Mouse (Mus musculus) ES-Bruce4 (cell line): Measurements from ENCODE around the gene Tmem81. TPM values are rescaled to one million over a fixed set of nuclear protein-coding genes. Genes with fewer than 3 reads are reported as not detected.

Source experiments
- H3K27ac ChIP-seq: 2 replicates; pipeline ENCODE4 v1.5.1; 2012; ENCODE audit warnings: low read length, inconsistent platforms; ENCODE audit not compliant: insufficient read depth
- H3K27me3 ChIP-seq: 2 replicates; pipeline ENCODE4 v1.6.1; 2012; ENCODE audit warnings: mild to moderate bottlenecking, low read length, inconsistent platforms; ENCODE audit not compliant: control insufficient read depth, poor library complexity, insufficient read depth, severe bottlenecking
- H3K36me3 ChIP-seq: 2 replicates; pipeline ENCODE4 v1.6.1; 2012; ENCODE audit warnings: inconsistent platforms, mild to moderate bottlenecking, low read length, moderate library complexity; ENCODE audit not compliant: control insufficient read depth, poor library complexity, insufficient read depth, severe bottlenecking
- H3K4me1 ChIP-seq: one replicate; pipeline ENCODE4 v1.8.1; 2011; ENCODE audit warnings: low read length; ENCODE audit not compliant: control insufficient read depth, insufficient read depth
- H3K4me3 ChIP-seq: 2 replicates; pipeline ENCODE4 v1.5.1; 2011; ENCODE audit warnings: low read depth, mild to moderate bottlenecking, low read length
- H3K9ac ChIP-seq: 2 replicates; pipeline ENCODE4 v1.6.1; 2012; ENCODE audit warnings: low read depth, mild to moderate bottlenecking, inconsistent platforms; ENCODE audit not compliant: poor library complexity, severe bottlenecking
- H3K9me3 ChIP-seq: replicated peaks from 2 replicates; pipeline ENCODE4 v1.6.1; 2012; ENCODE audit warnings: mild to moderate bottlenecking, low read length, inconsistent platforms; ENCODE audit not compliant: control insufficient read depth, poor library complexity, insufficient read depth, severe bottlenecking
- CTCF ChIP-seq: IDR thresholded peaks from one replicate; pipeline ENCODE4 v1.8.1; 2011; ENCODE audit warnings: low read depth, low read length
- EP300 ChIP-seq: IDR thresholded peaks from 2 replicates; pipeline ENCODE4 v1.6.1; 2011; ENCODE audit warnings: low read depth, low read length; ENCODE audit not compliant: insufficient read depth
- POLR2A ChIP-seq: IDR thresholded peaks from one replicate; pipeline ENCODE4 v1.8.1; 2011; ENCODE audit warnings: low read length; ENCODE audit not compliant: insufficient read depth
- polyA plus RNA-seq: library from polyadenylated mRNA; stranded (reverse); fragments of >200 nt; gene quantifications from 2 replicates; pipeline ENCODE4 v1.2.4, GENCODE M21; 2011; ENCODE audit warnings: low read depth; ENCODE audit not compliant: missing spikeins, insufficient read depth, insufficient read length

Gene Tmem81
- polyA plus RNA-seq, 1 experiment = 10.1 TPM

- TF ChIP-seq EP300 (no peak), POLR2A (no peak), CTCF (no peak)
Measured at GRCm38 (mm10) chr1:132481619-132482018, 24.4 kb upstream of the Tmem81 start.

GRCm38 (mm10) chr1:132483234-132483633, 22.8 kb upstream of the Tmem81 start:
- peaks cover 24% of the 10 kb centered on the region for H3K36me3 ChIP-seq
- H3K27ac ChIP-seq = no peak overlapping the region
- H3K4me1 ChIP-seq = no peaks in the 10 kb centered on the region
- no peak for TF ChIP-seq EP300
- TF ChIP-seq POLR2A = no peak
- no peak for TF ChIP-seq CTCF
- H3K9ac ChIP-seq = no peak overlapping the region
- no peaks in the 10 kb centered on the region for H3K9me3 ChIP-seq
- H3K27me3 ChIP-seq = no peaks in the 10 kb centered on the region
- no peak overlapping the region for H3K4me3 ChIP-seq

More at GRCm38 (mm10) chr1:132481619-132482018, 24.4 kb upstream of the Tmem81 start:
- Histone ChIP-seq H3K4me1 (no peaks in the 10 kb centered on the region), H3K27ac (peak overlapping the region; percentile 36; the same call in 1 of the 2 replicates), H3K4me3 (no peak overlapping the region), H3K27me3 (no peaks in the 10 kb centered on the region), H3K36me3 (peaks cover 15% of the 10 kb centered on the region), H3K9me3 (no peaks in the 10 kb centered on the region), H3K9ac (no peak overlapping the region)

- Histone ChIP-seq H3K9ac (no peak overlapping the region), H3K36me3 (peaks cover 26% of the 10 kb centered on the region), H3K27me3 (no peaks in the 10 kb centered on the region), H3K4me1 (no peaks in the 10 kb centered on the region), H3K27ac (no peak overlapping the region), H3K9me3 (no peaks in the 10 kb centered on the region), H3K4me3 (no peak overlapping the region)
- TF ChIP-seq CTCF = no peak
- TF ChIP-seq POLR2A = no peak
- no peak for TF ChIP-seq EP300
Measured at GRCm38 (mm10) chr1:132483759-132484158, 22.3 kb upstream of the Tmem81 start.

- peaks cover 73% of the 10 kb centered on the region for H3K36me3 ChIP-seq
- no peak for TF ChIP-seq CTCF
- no peak for TF ChIP-seq EP300
- no peak for TF ChIP-seq POLR2A
- no peak overlapping the region for H3K9ac ChIP-seq
- H3K4me3 ChIP-seq = no peak overlapping the region
- no peaks in the 10 kb centered on the region for H3K27me3 ChIP-seq
- no peaks in the 10 kb centered on the region for H3K9me3 ChIP-seq
- H3K4me1 ChIP-seq = no peaks in the 10 kb centered on the region
- no peak overlapping the region for H3K27ac ChIP-seq
Measured at GRCm38 (mm10) chr1:132500535-132500934, 5.5 kb upstream of the Tmem81 start.

GRCm38 (mm10) chr1:132505155-132505554, 875 bp upstream of the Tmem81 start:
- Histone ChIP-seq H3K27me3 (no peaks in the 10 kb centered on the region), H3K27ac (no peak overlapping the region), H3K4me1 (no peaks in the 10 kb centered on the region), H3K4me3 (no peak overlapping the region), H3K36me3 (peaks cover 54% of the 10 kb centered on the region), H3K9ac (no peak overlapping the region), H3K9me3 (no peaks in the 10 kb centered on the region)
- no peak for TF ChIP-seq POLR2A
- no peak for TF ChIP-seq CTCF
- TF ChIP-seq EP300 = no peak

- TF ChIP-seq EP300 = no peak
- no peak for TF ChIP-seq CTCF
- no peak for TF ChIP-seq POLR2A
- Histone ChIP-seq H3K4me3 (no peak overlapping the region), H3K36me3 (peaks cover 39% of the 10 kb centered on the region), H3K9ac (no peak overlapping the region), H3K4me1 (no peaks in the 10 kb centered on the region), H3K27me3 (no peaks in the 10 kb centered on the region), H3K27ac (no peak overlapping the region), H3K9me3 (no peaks in the 10 kb centered on the region)
Measured at GRCm38 (mm10) chr1:132506656-132507055, 626 bp downstream of the Tmem81 start.
